Mouse (Mus musculus) liver, postnatal 0 days (tissue): ENCODE results near the gene Mapk10. TPM values are rescaled to one million over a fixed set of nuclear protein-coding genes. Genes with fewer than 3 reads are reported as not detected.
"Not testable (repeated sequence)": the region's sequence is repeated elsewhere in the genome, so short reads cannot be mapped to it uniquely, and the experiment has no call there.

Experiments
- ATAC-seq: fragments of 200-750 bp; cut with Nextera tagmentation; 2 replicates; pipeline ENCODE4 v1.8.0; 2017; ENCODE audit warnings: mild to moderate bottlenecking, moderate library complexity
- DNase-seq: peaks from one replicate; pipeline ENCODE4 v3.0.0-alpha.2; 2016
- H3K27ac ChIP-seq: fragments of 300-500 bp; sonication (generic); 2 replicates; pipeline ENCODE4 v1.5.1; 2014; ENCODE audit warnings: antibody characterized with exemption, moderate library complexity, mild to moderate bottlenecking, low read depth
- H3K27me3 ChIP-seq: fragments of 300-500 bp; sonication (generic); 2 replicates; pipeline ENCODE4 v1.6.1; 2014; ENCODE audit warnings: low read length, control low read depth, mixed read lengths; ENCODE audit not compliant: insufficient read depth
- H3K36me3 ChIP-seq: fragments of 300-500 bp; sonication (generic); replicated peaks from 2 replicates; pipeline ENCODE4 v1.6.1; 2014; ENCODE audit warnings: mild to moderate bottlenecking, control low read depth, low read length, moderate library complexity, mixed read lengths; ENCODE audit not compliant: insufficient read depth
- H3K4me1 ChIP-seq: fragments of 300-500 bp; sonication (generic); 2 replicates; pipeline ENCODE4 v1.6.1; 2014; ENCODE audit warnings: antibody characterized with exemption, mild to moderate bottlenecking, control low read depth; ENCODE audit not compliant: insufficient read depth
- H3K4me2 ChIP-seq: fragments of 300-500 bp; sonication (generic); 2 replicates; pipeline ENCODE4 v1.6.1; 2014; ENCODE audit warnings: low read depth, mild to moderate bottlenecking, low read length, moderate library complexity, mixed read lengths
- H3K4me3 ChIP-seq: fragments of 300-500 bp; sonication (generic); 2 replicates; pipeline ENCODE4 v1.5.1; 2014; ENCODE audit warnings: low read depth, low read length
- H3K9ac ChIP-seq: fragments of 300-500 bp; sonication (generic); replicated peaks from 2 replicates; pipeline ENCODE4 v1.6.1; 2014; ENCODE audit warnings: mild to moderate bottlenecking, moderate library complexity
- H3K9me3 ChIP-seq: fragments of 300-500 bp; sonication (generic); 2 replicates; pipeline ENCODE4 v1.6.1; 2016; ENCODE audit warnings: mild to moderate bottlenecking, control low read depth, low read length, mixed read lengths
- CTCF ChIP-seq: sonication (generic); IDR thresholded peaks from 2 replicates; pipeline ENCODE4 v1.5.1; 2016; ENCODE audit warnings: antibody characterized with exemption, low read depth
- EP300 ChIP-seq: IDR thresholded peaks from 2 replicates; pipeline ENCODE4 v1.6.1; 2016; ENCODE audit warnings: antibody characterized with exemption, low read depth, mild to moderate bottlenecking
- WGBS: fragments of 180-500 bp; shearing (Covaris S2); extraction: QIAGEN DNeasy Blood & Tissue Kit; methylation state at CpG from one replicate; pipeline ENCODE4 v1.1.7; 2014; ENCODE audit not compliant: insufficient replicate concordance; 5-methylcytosine and 5-hydroxymethylcytosine counted together
- polyA plus RNA-seq: library from polyadenylated mRNA; unstranded; fragments of >200 nt; fragmentation: Nextera tagmentation; extraction: Ambion mirVana; gene quantifications from 2 replicates; pipeline ENCODE4 v1.2.1, GENCODE M21; 2015

The Mapk10 gene
- polyA plus RNA-seq, 1 experiment from 2014 or later = not detected

- Histone ChIP-seq H3K4me2 (no peak overlapping the region), H3K27ac (no peak overlapping the region), H3K9ac (no peak overlapping the region), H3K4me1 (no peaks in the 10 kb centered on the region), H3K27me3 (no peaks in the 10 kb centered on the region), H3K4me3 (no peak overlapping the region), H3K9me3 (no peaks in the 10 kb centered on the region), H3K36me3 (no peaks in the 10 kb centered on the region)
- ATAC-seq (no peak), DNase-seq (no peak)
- WGBS = 72% methylated on average over 8 of the region's 8 CpGs
- TF ChIP-seq EP300 (no peak), CTCF (no peak)
These were observed 263.9 kb downstream of the Mapk10 start for GRCm38 (mm10) chr5:102947061-102947711.

GRCm38 (mm10) chr5:102946625-102947024, 264.5 kb downstream of the Mapk10 start:
- DNase-seq = no peak
- no peaks in the 10 kb centered on the region for H3K9me3 ChIP-seq
- no peak overlapping the region for H3K4me3 ChIP-seq
- no peak overlapping the region for H3K9ac ChIP-seq
- no peak overlapping the region for H3K27ac ChIP-seq
- ATAC-seq = no peak
- H3K4me2 ChIP-seq = no peak overlapping the region
- no peaks in the 10 kb centered on the region for H3K27me3 ChIP-seq
- H3K36me3 ChIP-seq = no peaks in the 10 kb centered on the region
- TF ChIP-seq EP300 = no peak
- TF ChIP-seq CTCF = no peak
- no peaks in the 10 kb centered on the region for H3K4me1 ChIP-seq
- 77% methylated on average over 8 of the region's 8 CpGs for WGBS

- not testable (repeated sequence) for DNase-seq, H3K4me2 ChIP-seq, H3K36me3 ChIP-seq, H3K9ac ChIP-seq, H3K27ac ChIP-seq, H3K9me3 ChIP-seq, H3K27me3 ChIP-seq, H3K4me3 ChIP-seq, ATAC-seq, H3K4me1 ChIP-seq
- 67% methylated on average over 17 of the region's 17 CpGs for WGBS
These were observed 267.1 kb downstream of the Mapk10 start for GRCm38 (mm10) chr5:102943864-102944630.

GRCm38 (mm10) chr5:102930161-102930560, 281.0 kb downstream of the Mapk10 start:
- no peak overlapping the region for H3K27ac ChIP-seq
- H3K27me3 ChIP-seq = no peaks in the 10 kb centered on the region
- no peak overlapping the region for H3K9ac ChIP-seq
- no peak for TF ChIP-seq CTCF
- TF ChIP-seq EP300 = no peak
- H3K9me3 ChIP-seq = no peaks in the 10 kb centered on the region
- no peak for ATAC-seq
- no peak overlapping the region for H3K4me2 ChIP-seq
- H3K36me3 ChIP-seq = no peaks in the 10 kb centered on the region
- H3K4me1 ChIP-seq = no peaks in the 10 kb centered on the region
- 55% methylated on average over 6 of the region's 6 CpGs for WGBS
- H3K4me3 ChIP-seq = no peak overlapping the region
- DNase-seq = no peak

- no peaks in the 10 kb centered on the region for H3K4me1 ChIP-seq
- TF ChIP-seq EP300 (no peak), CTCF (no peak)
- DNase-seq = no peak
- no peaks in the 10 kb centered on the region for H3K36me3 ChIP-seq
- 70% methylated on average over 5 of the region's 5 CpGs for WGBS
- H3K9ac ChIP-seq = no peak overlapping the region
- H3K4me3 ChIP-seq = no peak overlapping the region
- no peak overlapping the region for H3K4me2 ChIP-seq
- no peak overlapping the region for H3K27ac ChIP-seq
- no peak for ATAC-seq
- H3K27me3 ChIP-seq = no peaks in the 10 kb centered on the region
- H3K9me3 ChIP-seq = no peaks in the 10 kb centered on the region
These were observed 284.3 kb downstream of the Mapk10 start for GRCm38 (mm10) chr5:102926786-102927185.

- H3K36me3 ChIP-seq = no peaks in the 10 kb centered on the region
- no peaks in the 10 kb centered on the region for H3K9me3 ChIP-seq
- H3K4me1 ChIP-seq = no peaks in the 10 kb centered on the region
- no peak overlapping the region for H3K9ac ChIP-seq
- WGBS = 77% methylated on average over 2 of the region's 2 CpGs
- H3K4me3 ChIP-seq = no peak overlapping the region
- no peak overlapping the region for H3K4me2 ChIP-seq
- DNase-seq (no peak), ATAC-seq (no peak)
- H3K27ac ChIP-seq = no peak overlapping the region
- TF ChIP-seq CTCF = no peak
- TF ChIP-seq EP300 = no peak
- H3K27me3 ChIP-seq = no peaks in the 10 kb centered on the region
These were observed 290.9 kb downstream of the Mapk10 start for GRCm38 (mm10) chr5:102920199-102920598.
